Mouse (Mus musculus): ENCODE data around the gene Itga3.
A peak's percentile ranks its signal among the peaks of the same experiment; 100 is the strongest.

The Itga3 gene

GRCm38 (mm10) chr11:95096608-95097373, 20.2 kb upstream of the Itga3 start:
- DNase-seq (ENCODE audit: low read depth, low spot score) = no peak

DNA sequence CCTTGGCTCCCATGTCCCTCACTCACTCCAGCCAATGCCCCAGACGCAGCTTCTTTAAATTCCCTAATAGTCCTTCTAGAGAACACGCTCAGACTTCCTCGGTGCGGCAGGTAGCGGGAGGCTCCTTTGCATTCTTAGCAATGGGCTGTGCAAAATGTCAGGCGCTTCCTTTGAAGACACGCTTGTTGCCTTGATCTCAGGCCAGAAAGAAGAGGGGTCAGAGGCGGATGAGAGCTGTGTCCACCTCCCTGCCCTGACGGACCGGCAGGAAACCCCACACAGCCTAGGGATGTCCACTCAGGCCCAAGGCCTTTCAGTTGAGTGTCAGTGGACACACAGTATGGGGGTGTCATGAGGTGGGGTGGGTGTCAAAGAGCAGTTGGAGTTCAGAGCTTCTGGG, 19.0 kb upstream of the Itga3 start:
- no peak for DNase-seq (ENCODE audit: low read depth, low spot score)

DNA sequence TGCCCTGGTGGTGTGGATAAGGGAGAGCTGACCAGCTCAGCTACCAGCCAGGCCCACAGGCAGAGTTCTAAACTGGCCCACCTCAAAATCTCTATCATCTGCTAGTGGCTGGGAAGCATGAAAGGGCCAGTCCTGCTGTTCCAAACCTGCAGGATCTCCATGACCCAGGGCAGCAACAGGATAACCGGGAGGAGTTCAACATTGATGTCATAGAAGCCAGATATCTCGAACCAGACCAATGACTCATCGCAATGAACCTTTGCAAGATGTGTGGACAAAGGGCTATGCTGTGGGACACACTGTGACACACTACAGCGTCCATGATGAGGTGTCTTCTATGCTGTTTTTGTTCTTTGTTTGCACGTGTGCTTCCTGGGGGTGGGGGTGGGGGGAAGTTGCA, 16.5 kb upstream of the Itga3 start:
- no peak for DNase-seq (ENCODE audit: low read depth, low spot score)

DNA sequence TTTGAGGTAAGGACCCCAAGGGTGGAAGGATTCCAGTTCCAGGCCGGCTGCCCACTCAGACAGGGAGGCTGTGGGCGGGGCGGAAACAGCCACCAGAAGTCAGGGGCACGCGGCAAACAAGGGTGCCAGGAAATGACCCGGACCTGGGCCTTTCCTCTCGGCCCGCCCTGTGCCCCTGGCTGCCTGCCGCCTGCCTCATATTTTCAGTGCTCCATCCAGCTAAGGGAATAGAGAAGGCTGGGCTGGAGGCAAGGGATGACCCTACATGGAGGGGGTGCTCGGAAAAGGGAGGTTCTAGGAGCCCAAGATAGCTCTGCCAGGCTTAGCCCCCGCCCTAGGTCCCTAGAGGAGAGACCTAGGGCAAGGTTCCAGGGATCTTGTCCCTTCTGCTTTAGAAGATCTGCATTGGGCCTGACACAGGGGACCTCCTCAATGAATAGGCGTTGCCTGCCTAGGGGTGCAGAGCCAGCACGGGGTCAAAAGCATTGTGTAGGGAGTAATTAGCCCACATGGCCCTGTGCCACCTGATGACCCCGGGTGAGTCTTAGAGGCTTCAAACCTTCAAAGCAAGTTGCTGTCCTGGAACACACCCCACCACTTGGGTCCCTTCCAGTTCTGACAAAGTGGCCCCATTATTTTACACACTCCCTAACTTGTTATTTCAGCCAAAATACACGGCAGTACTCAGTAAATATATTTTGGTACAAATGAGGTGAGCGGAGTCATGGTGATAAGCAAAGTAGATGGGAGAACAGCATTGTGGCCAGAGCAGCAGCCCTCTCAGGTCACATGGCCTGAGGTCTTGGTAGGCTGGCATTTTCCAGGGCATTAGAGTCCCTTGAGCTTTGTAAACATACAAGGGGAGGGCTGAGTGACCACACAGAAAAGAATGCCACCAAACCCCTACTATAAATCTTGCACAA, 12.5 kb upstream of the Itga3 start:
- DNase-seq (ENCODE audit: low read depth, low spot score) = no peak

GRCm38 (mm10) chr11:95088286-95088685, 11.7 kb upstream of the Itga3 start:
- DNase-seq (ENCODE audit: low read depth, low spot score) = no peak

GRCm38 (mm10) chr11:95087301-95088228, 11.0 kb upstream of the Itga3 start:
- no peak for DNase-seq (ENCODE audit: low read depth, low spot score)

- no peak for DNase-seq (ENCODE audit: low read depth, low spot score)
Observed at GRCm38 (mm10) chr11:95086229-95086628, 9.6 kb upstream of the Itga3 start.

DNA sequence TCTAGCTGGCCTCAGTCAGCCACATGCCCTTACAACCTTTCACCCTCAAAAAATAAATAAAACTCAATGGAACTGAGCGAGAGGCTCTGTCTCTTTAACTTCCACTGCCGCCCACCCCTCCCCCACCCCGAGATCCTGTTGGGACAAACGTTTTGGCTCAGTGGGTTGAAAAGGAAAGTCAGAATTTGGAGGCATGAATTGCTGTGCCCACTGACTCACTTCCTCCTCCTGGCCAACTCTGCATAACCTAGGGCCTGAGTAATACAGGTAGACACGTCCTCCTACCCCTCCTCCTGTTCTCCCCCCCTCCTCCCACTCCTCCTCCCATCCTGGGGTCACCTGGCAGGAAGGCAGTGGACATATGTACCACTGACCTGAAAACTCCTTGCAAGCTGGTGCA, 9.1 kb upstream of the Itga3 start:
- no peak for DNase-seq (ENCODE audit: low read depth, low spot score)

- DNase-seq (ENCODE audit: low read depth, low spot score) = no peak
Observed at GRCm38 (mm10) chr11:95084811-95085382, 8.3 kb upstream of the Itga3 start.

DNA sequence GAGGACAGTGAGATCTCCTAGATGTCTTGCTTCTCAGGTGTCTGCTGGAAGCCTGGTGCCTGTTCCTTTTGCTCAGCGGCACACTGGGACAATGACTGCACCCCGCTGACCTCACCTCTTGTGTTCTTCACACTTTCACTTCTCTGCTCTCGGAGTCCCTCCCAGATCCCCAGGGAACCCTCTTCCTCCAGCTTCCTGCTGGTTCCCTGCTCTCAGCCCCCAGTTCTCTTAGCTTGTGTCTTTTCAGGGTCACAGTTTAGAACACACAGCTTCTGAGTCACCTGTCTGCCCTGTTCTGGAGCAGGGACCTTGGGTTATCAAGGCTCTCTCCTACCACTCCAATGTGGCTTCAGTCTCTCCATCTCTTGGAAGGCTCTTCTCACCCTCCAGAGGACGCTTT, 7.6 kb upstream of the Itga3 start:
- peak; percentile 9 for DNase-seq (ENCODE audit: low read depth, low spot score)

DNA sequence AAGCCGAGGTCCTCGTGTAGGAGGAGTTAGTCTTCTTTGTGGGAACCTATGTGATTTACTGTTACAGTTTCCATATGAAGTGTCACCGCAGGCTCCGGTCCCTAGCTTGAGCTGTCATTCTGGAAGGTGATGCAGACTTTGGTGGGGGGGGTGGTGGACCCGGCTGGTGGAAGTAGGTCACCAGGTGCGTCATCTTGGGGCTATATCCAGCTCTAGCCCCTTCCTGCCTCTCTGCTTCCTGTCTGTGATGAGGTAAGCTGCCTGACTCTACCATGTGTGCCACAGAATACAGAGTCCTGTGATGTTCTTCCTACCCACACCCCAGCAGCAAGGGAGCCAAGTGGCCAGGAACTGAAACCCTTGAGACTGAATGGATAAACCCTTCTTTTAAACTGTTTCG, 6.3 kb upstream of the Itga3 start:
- no peak for DNase-seq (ENCODE audit: low read depth, low spot score)

GRCm38 (mm10) chr11:95080783-95081182, 4.2 kb upstream of the Itga3 start:
- no peak for DNase-seq (ENCODE audit: low read depth, low spot score)

- DNase-seq (ENCODE audit: low read depth, low spot score) = no peak
Observed at GRCm38 (mm10) chr11:95079256-95079875, 2.8 kb upstream of the Itga3 start.

DNA sequence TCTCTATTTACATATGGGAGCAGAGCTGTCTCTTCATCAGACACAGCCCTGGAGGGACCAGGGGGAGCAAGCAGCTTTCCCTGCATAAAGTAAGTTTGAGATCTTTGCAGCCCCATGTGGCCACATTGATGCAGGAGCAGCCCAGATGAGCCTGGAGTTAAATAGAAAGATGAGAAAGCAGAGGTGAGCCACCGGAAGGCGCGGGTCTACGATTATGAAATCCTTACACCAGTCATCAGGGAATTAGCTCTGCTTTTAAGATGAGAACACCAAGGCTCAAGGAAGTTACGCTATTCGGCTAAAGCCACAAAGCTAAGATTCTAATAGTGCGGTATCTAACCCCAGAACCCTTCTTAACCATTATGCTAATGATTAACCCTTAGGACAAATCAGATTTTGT, 1.4 kb upstream of the Itga3 start:
- DNase-seq (ENCODE audit: low read depth, low spot score) = no peak

GRCm38 (mm10) chr11:95076041-95076535, 513 bp downstream of the Itga3 start:
- DNase-seq (ENCODE audit: low read depth, low spot score) = no peak

- no peak for DNase-seq (ENCODE audit: low read depth, low spot score)
Observed at GRCm38 (mm10) chr11:95075197-95076040, 1.2 kb downstream of the Itga3 start.

DNA sequence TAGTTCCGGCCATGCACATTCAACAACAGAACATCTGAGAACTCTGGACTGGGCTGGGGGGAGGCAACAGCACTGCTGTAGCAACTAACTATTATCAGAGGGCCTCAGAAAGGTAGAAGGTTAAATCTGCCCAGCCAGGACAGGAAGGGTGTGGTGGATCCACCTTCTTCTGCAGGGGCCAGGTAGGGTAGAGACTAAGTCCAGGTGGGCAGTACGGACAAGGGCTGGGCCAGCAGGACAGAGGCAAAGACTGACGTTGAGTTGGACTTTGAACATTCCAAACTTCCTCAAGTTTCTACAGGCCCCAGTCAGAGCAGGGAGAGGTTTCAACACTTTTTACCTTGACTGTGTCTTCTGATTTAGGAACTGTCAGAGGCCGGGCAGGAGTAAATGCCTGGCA, 1.9 kb downstream of the Itga3 start:
- DNase-seq (ENCODE audit: low read depth, low spot score) = no peak

DNA sequence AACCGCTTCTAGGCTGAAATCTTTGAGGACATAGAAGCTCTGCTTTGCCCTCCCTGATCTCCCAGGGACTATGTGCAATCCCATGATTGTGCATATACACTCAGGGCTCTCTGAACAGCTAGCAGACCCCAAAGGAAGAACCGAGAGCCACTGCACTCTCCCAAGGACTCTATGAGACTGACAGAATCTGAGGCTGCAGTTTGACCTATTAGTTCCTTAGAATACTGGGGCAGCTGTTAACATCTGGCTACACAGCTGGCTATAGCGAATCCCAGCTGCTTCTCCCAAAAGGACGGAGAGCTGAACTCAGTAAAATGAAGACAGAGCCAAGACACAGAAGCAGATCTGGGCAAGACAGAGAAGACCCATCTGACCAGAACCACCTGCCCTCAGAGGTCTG, 2.8 kb downstream of the Itga3 start:
- no peak for DNase-seq (ENCODE audit: low read depth, low spot score)

GRCm38 (mm10) chr11:95072804-95073203, 3.8 kb downstream of the Itga3 start:
- no peak for DNase-seq (ENCODE audit: low read depth, low spot score)

DNA sequence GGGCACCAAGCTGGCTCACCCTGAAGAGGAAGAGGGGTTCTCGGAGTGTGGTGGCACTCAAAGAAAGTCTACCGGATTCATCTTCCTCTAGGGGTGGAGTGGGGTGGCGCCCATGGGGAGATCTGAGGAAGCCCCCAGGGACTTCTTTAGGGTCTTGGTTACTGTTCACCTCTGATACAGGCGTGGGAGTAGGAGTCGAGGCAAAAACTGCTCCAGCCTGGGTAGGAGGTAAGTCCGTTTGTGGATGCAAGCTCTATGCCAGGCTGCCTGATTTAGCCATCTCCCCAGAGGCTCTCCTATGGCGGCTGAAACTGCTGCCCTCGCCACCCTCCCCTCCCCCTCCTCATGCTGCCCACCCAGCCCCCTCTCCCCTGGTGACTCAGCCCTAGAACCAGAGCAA, 4.5 kb downstream of the Itga3 start:
- DNase-seq (ENCODE audit: low read depth, low spot score) = no peak

Data from A20 (cell line).